Mouse (Mus musculus): ENCODE measurements around the gene Nlrc5. TPM values are rescaled to one million over a fixed set of nuclear protein-coding genes. Genes with fewer than 3 reads are reported as not detected.

Nlrc5 gene
- polyA plus RNA-seq, 1 experiment from 2014 or later: 0.47 TPM

DNA sequence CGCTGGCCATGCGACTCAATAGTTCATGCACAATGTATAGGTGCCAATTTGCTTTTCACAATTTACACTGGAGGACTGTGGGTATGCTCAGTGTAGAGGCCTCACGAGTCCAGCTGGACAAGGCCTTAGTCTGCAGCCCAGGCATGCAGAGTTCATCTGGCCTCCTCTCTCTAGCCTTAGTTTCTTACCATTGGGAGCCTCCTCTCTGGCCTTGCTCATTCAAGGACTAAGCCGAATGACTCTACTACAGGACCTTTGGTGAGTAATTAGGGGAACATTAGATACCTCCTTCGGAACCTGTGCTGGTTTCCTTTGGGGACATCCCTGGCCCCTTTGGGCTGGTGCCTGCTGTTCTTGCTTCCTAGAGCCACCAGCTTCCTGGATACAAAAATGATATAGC, 84.9 kb downstream of the Nlrc5 start:
- Histone ChIP-seq H3K9me3 (replicated peaks; ENCODE audit: control insufficient read depth, low read length) (no peaks in the 10 kb centered on the region), H3K4me3 (ENCODE audit: low read depth, low read length) (no peak overlapping the region), H3K4me2 (ENCODE audit: low read depth, low read length) (no peak overlapping the region), H3K4me1 (ENCODE audit: control insufficient read depth, low read depth, low read length) (peaks cover 5% of the 10 kb centered on the region), H3K36me3 (ENCODE audit: control insufficient read depth, insufficient read depth) (no peaks in the 10 kb centered on the region), H3K9ac (ENCODE audit: low read depth, low read length) (no peak overlapping the region), H3K27me3 (ENCODE audit: control insufficient read depth, insufficient read depth, low read depth, low read length) (no peaks in the 10 kb centered on the region; the same call in none of the 2 replicates), H3K27ac (ENCODE audit: low read length) (no peak overlapping the region)
- ATAC-seq (ENCODE audit: low read depth): no peak
- WGBS (ENCODE audit: insufficient replicate concordance): 75% methylated on average over 5 of the region's 5 CpGs

DNA sequence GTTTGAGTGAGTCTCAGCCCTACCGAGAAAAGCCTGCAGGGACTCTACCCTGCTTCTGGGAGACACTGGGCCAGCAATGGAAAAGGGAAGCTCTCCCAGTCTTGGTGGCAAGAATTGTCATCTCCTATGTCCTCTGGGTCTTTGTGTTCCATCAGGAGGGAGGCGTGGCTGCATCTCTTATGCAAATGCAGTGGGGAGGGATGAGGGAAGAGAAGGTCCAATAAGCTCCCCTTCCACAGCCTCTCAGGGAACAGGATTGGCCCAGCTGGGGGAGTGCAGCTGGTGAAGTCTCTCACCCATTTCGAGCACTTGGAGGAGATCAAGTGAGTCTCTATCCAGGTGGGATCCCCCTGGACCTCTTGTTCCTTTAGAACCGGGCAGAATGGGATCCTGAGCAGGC, 87.3 kb downstream of the Nlrc5 start:
- H3K4me1 ChIP-seq (ENCODE audit: control insufficient read depth, low read depth, low read length): no peaks in the 10 kb centered on the region
- no peaks in the 10 kb centered on the region for H3K36me3 ChIP-seq (ENCODE audit: control insufficient read depth, insufficient read depth)
- no peaks in the 10 kb centered on the region for H3K9me3 ChIP-seq (replicated peaks; ENCODE audit: control insufficient read depth, low read length)
- H3K27me3 ChIP-seq (ENCODE audit: control insufficient read depth, insufficient read depth, low read depth, low read length): no peaks in the 10 kb centered on the region; the same call in none of the 2 replicates
- 33% methylated on average over 4 of the region's 4 CpGs for WGBS (ENCODE audit: insufficient replicate concordance)
- H3K27ac ChIP-seq (ENCODE audit: low read length): no peak overlapping the region
- H3K4me3 ChIP-seq (ENCODE audit: low read depth, low read length): no peak overlapping the region
- ATAC-seq (ENCODE audit: low read depth): no peak
- H3K9ac ChIP-seq (ENCODE audit: low read depth, low read length): no peak overlapping the region
- H3K4me2 ChIP-seq (ENCODE audit: low read depth, low read length): no peak overlapping the region

DNA sequence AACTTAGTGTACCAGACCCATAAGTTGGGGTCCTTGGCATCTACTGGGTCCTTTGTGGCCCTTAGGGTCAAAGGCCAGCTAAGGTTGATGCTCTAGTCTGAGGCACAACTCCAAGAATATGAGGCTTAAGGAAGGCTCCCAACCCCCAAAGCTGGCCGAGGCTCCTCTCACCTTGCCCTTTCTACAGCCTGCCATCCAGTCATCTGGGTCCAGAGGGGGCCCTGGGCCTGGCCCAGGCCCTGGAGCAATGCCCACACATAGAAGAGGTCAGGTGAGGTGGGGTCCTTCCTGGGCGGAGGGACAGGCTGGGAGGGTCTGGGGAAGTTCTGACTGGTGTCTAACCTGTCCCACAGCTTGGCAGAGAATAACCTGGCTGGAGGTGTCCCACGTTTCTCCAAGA, 88.3 kb downstream of the Nlrc5 start:
- H3K27me3 ChIP-seq (ENCODE audit: control insufficient read depth, insufficient read depth, low read depth, low read length): no peaks in the 10 kb centered on the region; the same call in 1 of the 2 replicates

DNA sequence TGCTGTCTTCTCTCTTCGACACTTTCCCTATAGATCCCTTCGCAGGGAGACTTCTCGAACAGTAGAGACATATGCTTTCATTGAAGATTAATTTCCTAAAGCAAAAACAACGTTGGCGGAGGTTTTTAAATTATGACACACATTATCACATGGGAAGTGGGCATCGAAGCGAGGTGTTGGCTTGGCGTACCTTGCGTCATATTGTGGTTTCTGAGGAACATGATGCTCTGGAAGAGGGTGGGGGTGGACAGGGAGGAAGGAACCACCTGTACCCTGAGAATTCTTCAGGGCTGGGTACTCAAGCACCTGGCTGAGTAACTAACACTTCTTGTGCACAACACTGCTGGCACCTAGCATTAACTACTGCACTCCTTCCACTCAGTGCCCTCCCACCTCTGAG, 90.4 kb downstream of the Nlrc5 start:
- no peak overlapping the region for H3K4me3 ChIP-seq (ENCODE audit: low read depth, low read length)
- ATAC-seq (ENCODE audit: low read depth): no peak
- H3K9me3 ChIP-seq (replicated peaks; ENCODE audit: control insufficient read depth, low read length): no peaks in the 10 kb centered on the region
- no peak overlapping the region for H3K27ac ChIP-seq (ENCODE audit: low read length)
- H3K9ac ChIP-seq (ENCODE audit: low read depth, low read length): no peak overlapping the region
- no peaks in the 10 kb centered on the region; the same call in 1 of the 2 replicates for H3K27me3 ChIP-seq (ENCODE audit: control insufficient read depth, insufficient read depth, low read depth, low read length)
- no peaks in the 10 kb centered on the region for H3K4me1 ChIP-seq (ENCODE audit: control insufficient read depth, low read depth, low read length)
- 54% methylated on average over 9 of the region's 9 CpGs for WGBS (ENCODE audit: insufficient replicate concordance)
- H3K36me3 ChIP-seq (ENCODE audit: control insufficient read depth, insufficient read depth): no peaks in the 10 kb centered on the region
- no peak overlapping the region for H3K4me2 ChIP-seq (ENCODE audit: low read depth, low read length)

More for the DNA sequence above, 88.3 kb downstream of the Nlrc5 start:
- H3K4me3 ChIP-seq (ENCODE audit: low read depth, low read length): no peak overlapping the region
- no peak for ATAC-seq (ENCODE audit: low read depth)
- whole genome bisulfite sequencing (ENCODE audit: insufficient replicate concordance): 41% methylated on average over 3 of the region's 3 CpGs
- no peak overlapping the region for H3K4me2 ChIP-seq (ENCODE audit: low read depth, low read length)
- H3K36me3 ChIP-seq (ENCODE audit: control insufficient read depth, insufficient read depth): no peaks in the 10 kb centered on the region
- no peaks in the 10 kb centered on the region for H3K9me3 ChIP-seq (replicated peaks; ENCODE audit: control insufficient read depth, low read length)
- no peaks in the 10 kb centered on the region for H3K4me1 ChIP-seq (ENCODE audit: control insufficient read depth, low read depth, low read length)
- H3K27ac ChIP-seq (ENCODE audit: low read length): no peak overlapping the region
- H3K9ac ChIP-seq (ENCODE audit: low read depth, low read length): no peak overlapping the region

DNA sequence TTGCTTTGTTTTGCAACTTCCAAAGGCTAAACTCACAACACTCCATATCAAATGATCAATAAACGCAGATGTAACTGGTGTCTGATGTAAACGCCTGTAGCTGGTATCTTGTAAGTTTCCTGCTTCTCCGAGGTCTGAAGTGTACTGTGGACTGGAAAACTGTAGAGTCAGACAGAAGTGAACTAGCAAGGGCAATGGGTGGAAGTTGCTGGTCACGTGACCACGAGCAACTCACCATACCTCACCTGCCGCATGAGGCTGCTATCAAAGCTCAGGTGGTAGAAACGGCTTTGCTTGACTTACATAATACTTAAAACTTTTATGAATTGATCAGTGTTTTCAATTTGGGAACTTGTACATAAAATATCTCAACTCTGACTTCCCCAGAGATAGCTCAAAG, 93.0 kb downstream of the Nlrc5 start:
- Histone ChIP-seq H3K36me3 (ENCODE audit: control insufficient read depth, insufficient read depth) (no peaks in the 10 kb centered on the region), H3K9me3 (replicated peaks; ENCODE audit: control insufficient read depth, low read length) (no peaks in the 10 kb centered on the region), H3K9ac (ENCODE audit: low read depth, low read length) (no peak overlapping the region), H3K4me1 (ENCODE audit: control insufficient read depth, low read depth, low read length) (no peaks in the 10 kb centered on the region), H3K27ac (ENCODE audit: low read length) (no peak overlapping the region), H3K4me3 (ENCODE audit: low read depth, low read length) (no peak overlapping the region), H3K4me2 (ENCODE audit: low read depth, low read length) (no peak overlapping the region), H3K27me3 (ENCODE audit: control insufficient read depth, insufficient read depth, low read depth, low read length) (peaks cover 12% of the 10 kb centered on the region)
- WGBS (ENCODE audit: insufficient replicate concordance): 54% methylated on average over 7 of the region's 7 CpGs
- ATAC-seq (ENCODE audit: low read depth): no peak

DNA sequence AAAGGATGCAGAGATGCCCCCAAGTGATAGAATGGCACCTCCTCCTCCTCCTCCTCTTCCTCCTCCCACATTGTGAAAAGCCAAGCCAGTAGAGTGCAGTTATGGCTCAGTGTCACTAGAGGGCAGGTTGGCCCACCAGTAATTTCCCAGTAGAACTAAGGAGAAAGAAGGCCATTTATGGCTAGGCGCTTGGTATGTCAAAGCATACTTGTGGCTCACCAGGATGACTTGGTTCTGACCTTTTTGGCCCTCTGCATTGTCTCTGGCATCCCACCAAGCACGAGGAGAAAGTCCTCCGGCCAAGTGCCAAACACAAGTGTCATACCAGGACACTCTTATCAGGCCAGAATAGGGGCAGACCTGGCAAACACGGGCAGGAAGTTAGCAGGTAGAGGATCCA, 94.1 kb downstream of the Nlrc5 start:
- Histone ChIP-seq H3K4me3 (ENCODE audit: low read depth, low read length) (no peak overlapping the region), H3K36me3 (ENCODE audit: control insufficient read depth, insufficient read depth) (no peaks in the 10 kb centered on the region), H3K9ac (ENCODE audit: low read depth, low read length) (no peak overlapping the region), H3K4me2 (ENCODE audit: low read depth, low read length) (no peak overlapping the region), H3K27ac (ENCODE audit: low read length) (no peak overlapping the region), H3K4me1 (ENCODE audit: control insufficient read depth, low read depth, low read length) (no peaks in the 10 kb centered on the region; the same call in 1 of the 2 replicates), H3K27me3 (ENCODE audit: control insufficient read depth, insufficient read depth, low read depth, low read length) (peaks cover 23% of the 10 kb centered on the region), H3K9me3 (replicated peaks; ENCODE audit: control insufficient read depth, low read length) (no peaks in the 10 kb centered on the region)
- WGBS (ENCODE audit: insufficient replicate concordance): 37% methylated on average over 4 of the region's 4 CpGs
- no peak for ATAC-seq (ENCODE audit: low read depth)

DNA sequence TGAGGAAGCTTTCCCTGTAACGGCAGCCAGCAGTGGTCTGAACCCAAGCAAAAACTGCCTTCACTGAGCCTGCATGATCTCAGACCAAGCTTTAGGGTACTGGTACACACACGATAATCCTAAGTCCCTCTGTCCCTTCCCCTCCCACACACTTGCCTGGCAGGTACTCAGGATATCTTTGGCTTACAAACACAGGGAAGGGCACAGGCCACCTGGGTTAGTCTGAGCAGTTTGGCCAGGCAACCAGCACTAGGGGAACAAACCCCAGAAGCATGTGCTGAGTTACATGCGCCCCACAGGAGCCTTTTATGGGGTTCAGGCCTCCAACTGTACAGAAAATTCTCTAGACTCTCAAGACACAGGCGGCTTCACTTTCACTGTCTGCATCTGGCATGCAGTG, 95.7 kb downstream of the Nlrc5 start:
- Histone ChIP-seq H3K27me3 (ENCODE audit: control insufficient read depth, insufficient read depth, low read depth, low read length) (peaks cover 38% of the 10 kb centered on the region), H3K4me1 (ENCODE audit: control insufficient read depth, low read depth, low read length) (no peaks in the 10 kb centered on the region; the same call in 1 of the 2 replicates), H3K4me3 (ENCODE audit: low read depth, low read length) (no peak overlapping the region), H3K27ac (ENCODE audit: low read length) (no peak overlapping the region), H3K36me3 (ENCODE audit: control insufficient read depth, insufficient read depth) (no peaks in the 10 kb centered on the region), H3K9ac (ENCODE audit: low read depth, low read length) (no peak overlapping the region), H3K4me2 (ENCODE audit: low read depth, low read length) (no peak overlapping the region), H3K9me3 (replicated peaks; ENCODE audit: control insufficient read depth, low read length) (no peaks in the 10 kb centered on the region)
- WGBS (ENCODE audit: insufficient replicate concordance): 46% methylated on average over 4 of the region's 4 CpGs
- no peak for ATAC-seq (ENCODE audit: low read depth)

DNA sequence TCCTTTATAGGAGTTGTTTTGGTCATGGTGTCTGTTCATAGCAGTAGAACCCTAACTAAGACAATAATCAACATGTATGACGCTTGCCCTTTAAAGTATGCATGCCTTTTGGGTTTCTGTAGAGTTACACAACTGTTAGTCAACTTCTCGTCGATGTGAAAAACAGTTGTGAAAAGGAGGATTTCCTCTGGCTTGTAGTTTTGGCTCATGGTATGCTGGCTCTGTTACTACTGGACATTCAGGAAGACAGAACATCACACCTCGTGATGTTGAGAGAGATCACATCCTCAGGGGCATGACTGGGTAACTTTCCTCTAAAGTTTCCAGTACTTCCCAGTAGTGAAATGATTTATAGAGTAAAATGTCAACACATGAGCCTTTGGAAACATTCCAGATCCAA, 96.5 kb downstream of the Nlrc5 start:
- no peak overlapping the region for H3K9ac ChIP-seq (ENCODE audit: low read depth, low read length)
- peaks cover 40% of the 10 kb centered on the region for H3K27me3 ChIP-seq (ENCODE audit: control insufficient read depth, insufficient read depth, low read depth, low read length)
- H3K27ac ChIP-seq (ENCODE audit: low read length): no peak overlapping the region
- H3K4me1 ChIP-seq (ENCODE audit: control insufficient read depth, low read depth, low read length): no peaks in the 10 kb centered on the region; the same call in 1 of the 2 replicates
- no peaks in the 10 kb centered on the region for H3K36me3 ChIP-seq (ENCODE audit: control insufficient read depth, insufficient read depth)
- H3K9me3 ChIP-seq (replicated peaks; ENCODE audit: control insufficient read depth, low read length): no peaks in the 10 kb centered on the region
- WGBS (ENCODE audit: insufficient replicate concordance): 60% methylated on average over 4 of the region's 4 CpGs
- no peak overlapping the region for H3K4me2 ChIP-seq (ENCODE audit: low read depth, low read length)
- no peak overlapping the region for H3K4me3 ChIP-seq (ENCODE audit: low read depth, low read length)
- no peak for ATAC-seq (ENCODE audit: low read depth)

DNA sequence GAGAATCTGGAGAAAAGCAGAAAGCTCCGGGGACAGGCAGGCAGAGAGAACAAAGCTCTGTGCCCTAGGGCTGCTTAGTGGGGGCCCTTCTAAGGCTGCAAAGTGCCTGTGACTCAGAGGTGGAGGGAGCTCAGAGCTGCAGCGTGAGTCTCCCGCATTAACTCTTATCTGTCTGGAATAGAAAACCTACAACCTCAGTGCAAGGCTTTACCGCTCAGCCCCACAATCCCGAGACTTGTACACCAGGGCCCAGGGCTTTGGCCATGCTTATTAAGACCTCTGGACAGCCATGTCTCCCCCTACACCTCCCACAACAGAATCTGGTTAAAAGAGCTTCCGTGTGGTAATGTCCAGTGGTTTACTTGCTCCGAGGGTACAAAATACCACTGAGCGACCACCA, 97.8 kb downstream of the Nlrc5 start:
- peaks cover 40% of the 10 kb centered on the region for H3K27me3 ChIP-seq (ENCODE audit: control insufficient read depth, insufficient read depth, low read depth, low read length)
- H3K4me1 ChIP-seq (ENCODE audit: control insufficient read depth, low read depth, low read length): no peaks in the 10 kb centered on the region; the same call in 1 of the 2 replicates
- peak overlapping the region; percentile 70; the same call in 1 of the 2 replicates for H3K4me2 ChIP-seq (ENCODE audit: low read depth, low read length)
- ATAC-seq (ENCODE audit: low read depth): no peak
- 5% methylated on average over 8 of the region's 8 CpGs for WGBS (ENCODE audit: insufficient replicate concordance)
- H3K27ac ChIP-seq (ENCODE audit: low read length): no peak overlapping the region
- H3K9ac ChIP-seq (ENCODE audit: low read depth, low read length): no peak overlapping the region
- H3K36me3 ChIP-seq (ENCODE audit: control insufficient read depth, insufficient read depth): no peaks in the 10 kb centered on the region
- no peak overlapping the region for H3K4me3 ChIP-seq (ENCODE audit: low read depth, low read length)
- H3K9me3 ChIP-seq (replicated peaks; ENCODE audit: control insufficient read depth, low read length): no peaks in the 10 kb centered on the region
